Mouse (Mus musculus): ENCODE results near the gene Resf1. TPM values are rescaled to one million over a fixed set of nuclear protein-coding genes. Genes with fewer than 3 reads are reported as not detected.
"Not testable (repeated sequence)": the region's sequence is repeated elsewhere in the genome, so short reads cannot be mapped to it uniquely, and the experiment has no call there.

Gene Resf1
- total and polyA plus RNA-seq, 3 experiments = 12.9 to 103 (median 20.4) TPM

DNA sequence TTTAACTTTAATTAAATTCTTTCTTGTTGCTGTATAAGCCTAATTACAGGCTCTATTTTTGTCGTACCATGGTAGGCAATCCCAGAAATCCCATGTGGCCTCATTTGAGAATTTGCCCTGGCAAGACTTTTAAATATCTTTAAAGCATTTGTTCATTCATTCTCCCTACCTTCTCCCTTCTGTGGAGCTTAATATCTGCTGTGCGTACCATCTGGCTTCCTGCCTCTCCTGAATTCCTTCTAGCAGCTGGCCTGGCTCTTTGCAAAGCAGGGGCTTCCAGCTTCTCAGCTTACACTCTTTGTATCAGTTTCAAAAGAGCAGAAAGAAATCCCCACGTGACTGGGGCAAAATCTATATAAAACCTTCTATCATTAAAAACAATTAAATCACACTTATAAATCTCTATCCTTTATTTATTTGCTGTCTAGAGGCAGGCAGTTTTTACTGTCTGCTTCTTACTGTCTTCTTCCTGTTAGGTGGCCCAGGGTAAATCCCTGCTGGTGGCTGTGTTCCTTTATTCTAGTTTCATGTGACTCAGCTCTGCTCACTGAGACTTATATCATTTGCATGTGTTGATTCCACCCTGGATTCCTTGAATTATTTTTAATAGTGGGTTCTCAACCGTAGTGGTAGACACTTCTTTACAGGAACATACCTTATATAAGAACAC, 45.7 kb downstream of the Resf1 start (continued):
- no peak for TF ChIP-seq CTCF (IDR thresholded peaks at IDR 0.05 in 2 of 3, conservative IDR thresholded peaks at IDR 0.05 in 1 of 3; ENCODE audit: control insufficient read depth in 1 of 3, insufficient read depth in 1 of 3, low read depth in 2 of 3, low read length in 3 of 3, poor library complexity in 1 of 3, severe bottlenecking in 1 of 3)

DNA sequence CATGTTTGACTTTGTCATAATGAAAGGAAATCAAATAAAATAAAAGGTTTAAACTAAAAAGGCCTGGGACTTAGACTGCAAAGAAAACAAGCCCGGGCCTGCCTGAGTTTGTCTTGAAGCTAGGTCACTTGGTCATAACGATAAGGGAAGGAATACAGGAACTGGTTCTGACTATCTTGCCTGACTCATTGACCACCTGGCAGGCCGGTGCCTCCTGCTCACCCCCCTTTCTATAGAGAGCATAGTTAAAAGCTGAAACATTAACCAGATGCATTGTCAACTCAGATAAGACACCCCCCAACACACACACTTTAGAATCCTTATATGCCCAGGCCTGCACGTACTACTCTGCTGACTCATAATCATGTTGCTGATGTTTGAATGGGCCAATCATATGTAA, 46.6 kb downstream of the Resf1 start:
- H3K36me3 ChIP-seq (ENCODE audit: control insufficient read depth in 1 of 2, insufficient read depth in 2 of 2, low read length in 2 of 2); H3K79me2 ChIP-seq (ENCODE audit: control insufficient read depth, insufficient read depth, low read length, poor library complexity); H3K27me3 ChIP-seq (ENCODE audit: control insufficient read depth in 1 of 2, insufficient read depth in 2 of 2, low read length in 2 of 2); H3K4me3 ChIP-seq (ENCODE audit: control insufficient read depth in 1 of 2, insufficient read depth in 1 of 2, low read depth in 2 of 2, low read length in 2 of 2); H3K9me3 ChIP-seq (replicated peaks; ENCODE audit: insufficient read depth, low read length); H3K9ac ChIP-seq (ENCODE audit: control insufficient read depth, low read depth, low read length, poor library complexity, severe bottlenecking); H3K4me1 ChIP-seq (ENCODE audit: control insufficient read depth in 1 of 2, insufficient read depth in 2 of 2, low read length in 2 of 2): not testable (repeated sequence)
- peak; percentile 81 for DNase-seq (ENCODE audit: low read depth, low spot score)
- peak overlapping the region; percentile 93 for H3K27ac ChIP-seq (ENCODE audit: control insufficient read depth, low read depth, low read length)
- TF ChIP-seq ETS1 (IDR thresholded peaks at IDR 0.05; ENCODE audit: low read depth, low read length) (peak; percentile 58), TAL1 (IDR thresholded peaks at IDR 0.05; ENCODE audit: low read length) (peak; percentile 93), GATA1 (IDR thresholded peaks at IDR 0.05; ENCODE audit: low read depth, low read length) (peak; percentile 73), TCF12 (IDR thresholded peaks at IDR 0.05; ENCODE audit: low read depth, low read length) (peak; percentile 76), MYC (IDR thresholded peaks at IDR 0.05; ENCODE audit: low read depth, low read length) (0 out of 2 replicates have a peak, but pooled peaks have one; percentile 14), EP300 (IDR thresholded peaks at IDR 0.05; ENCODE audit: low read depth in 1 of 2, low read length in 2 of 2) (peak; percentile 71 to 82)

DNA sequence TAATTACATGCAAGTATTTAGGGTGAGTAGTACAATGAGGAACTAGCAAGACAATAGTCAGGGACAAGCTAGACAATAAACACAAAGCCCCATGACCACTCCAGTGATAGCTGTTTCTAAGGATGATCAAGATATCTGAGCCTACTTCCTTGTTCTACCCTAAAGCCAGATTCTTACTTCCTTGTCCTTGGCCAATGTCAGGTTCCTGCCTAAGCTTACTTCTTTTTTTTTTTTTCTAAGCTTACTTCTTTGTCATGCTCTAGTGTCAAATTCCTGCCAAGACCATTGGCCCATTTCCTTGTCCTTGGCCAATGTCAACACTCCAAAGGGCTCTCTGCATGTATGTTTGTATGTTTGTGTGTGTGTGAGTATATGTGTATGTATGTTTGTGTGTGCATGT, 47.9 kb downstream of the Resf1 start:
- no peaks in the 10 kb centered on the region for H3K79me2 ChIP-seq (ENCODE audit: control insufficient read depth, insufficient read depth, low read length, poor library complexity)
- no peaks in the 10 kb centered on the region for H3K27me3 ChIP-seq (ENCODE audit: control insufficient read depth in 1 of 2, insufficient read depth in 2 of 2, low read length in 2 of 2)
- no peak overlapping the region for H3K9ac ChIP-seq (ENCODE audit: control insufficient read depth, low read depth, low read length, poor library complexity, severe bottlenecking)
- H3K27ac ChIP-seq (ENCODE audit: control insufficient read depth, low read depth, low read length) = peak overlapping the region; percentile 5; the same call in 1 of the 2 replicates
- peak; percentile 66 for DNase-seq (ENCODE audit: low read depth, low spot score)
- H3K36me3 ChIP-seq (ENCODE audit: control insufficient read depth in 1 of 2, insufficient read depth in 2 of 2, low read length in 2 of 2) = peaks cover 0 to 6% of the 10 kb centered on the region in 2 experiments; a peak in 2 of 4 replicates
- H3K4me1 ChIP-seq (ENCODE audit: control insufficient read depth in 1 of 2, insufficient read depth in 2 of 2, low read length in 2 of 2) = peaks cover 0 to 3% of the 10 kb centered on the region in 2 experiments; a peak in 2 of 4 replicates
- H3K4me3 ChIP-seq (ENCODE audit: control insufficient read depth in 1 of 2, insufficient read depth in 1 of 2, low read depth in 2 of 2, low read length in 2 of 2) = no peak overlapping the region
- H3K9me3 ChIP-seq (replicated peaks; ENCODE audit: insufficient read depth, low read length) = no peaks in the 10 kb centered on the region
- no peak for TF ChIP-seq BHLHE40 (IDR thresholded peaks at IDR 0.05; ENCODE audit: borderline replicate concordance, low read depth, low read length)
- TF ChIP-seq RAD21 (IDR thresholded peaks at IDR 0.05; ENCODE audit: low read depth, low read length) = no peak
- TF ChIP-seq CTCF (IDR thresholded peaks at IDR 0.05 in 2 of 3, conservative IDR thresholded peaks at IDR 0.05 in 1 of 3; ENCODE audit: control insufficient read depth in 1 of 3, insufficient read depth in 1 of 3, low read depth in 2 of 3, low read length in 3 of 3, poor library complexity in 1 of 3, severe bottlenecking in 1 of 3) = no peak
- TF ChIP-seq CHD1 (IDR thresholded peaks at IDR 0.05; ENCODE audit: low read depth, low read length) = no peak
- no peak for TF ChIP-seq MXI1 (IDR thresholded peaks at IDR 0.05; ENCODE audit: low read depth, low read length)
- TF ChIP-seq TCF12 (IDR thresholded peaks at IDR 0.05; ENCODE audit: low read depth, low read length) = no peak
- TF ChIP-seq MAX (IDR thresholded peaks at IDR 0.05; ENCODE audit: low read length) = no peak
- TF ChIP-seq USF2 (IDR thresholded peaks at IDR 0.05; ENCODE audit: borderline replicate concordance in 1 of 2, insufficient read depth in 1 of 2, low read depth in 1 of 2, low read length in 2 of 2) = no peak
- TF ChIP-seq GABPA (IDR thresholded peaks at IDR 0.05; ENCODE audit: low read depth, low read length) = no peak
- no peak for TF ChIP-seq MYC (IDR thresholded peaks at IDR 0.05; ENCODE audit: low read depth, low read length)
- TF ChIP-seq NRF1 (IDR thresholded peaks at IDR 0.05; ENCODE audit: insufficient read depth, low read depth, low read length, poor library complexity, severe bottlenecking) = no peak
- no peak for TF ChIP-seq RCOR1 (IDR thresholded peaks at IDR 0.05; ENCODE audit: low read depth, low read length)
- TF ChIP-seq MAZ (IDR thresholded peaks at IDR 0.05; ENCODE audit: low read depth, low read length) = no peak
- peak; percentile 45; the same call in 1 of the 2 replicates for TF ChIP-seq GATA1 (IDR thresholded peaks at IDR 0.05; ENCODE audit: low read depth, low read length)
- TF ChIP-seq USF1 (IDR thresholded peaks at IDR 0.05; ENCODE audit: low read depth, low read length) = no peak
- no peak for TF ChIP-seq TAL1 (IDR thresholded peaks at IDR 0.05; ENCODE audit: low read length)
- peak; percentile 83 for TF ChIP-seq ELF1 (IDR thresholded peaks at IDR 0.05; ENCODE audit: low read depth, low read length)
- no peak for TF ChIP-seq POLR2AphosphoS2 (IDR thresholded peaks at IDR 0.05; ENCODE audit: low read length)
- no peak for TF ChIP-seq HCFC1 (IDR thresholded peaks at IDR 0.05; ENCODE audit: low read depth, low read length)
- no peak for TF ChIP-seq SIN3A (IDR thresholded peaks at IDR 0.05; ENCODE audit: low read length)
- 0 out of 2 replicates have a peak, but pooled peaks have one; percentile 25 for TF ChIP-seq TBP (IDR thresholded peaks at IDR 0.05; ENCODE audit: low read depth, low read length)
- TF ChIP-seq MEF2A (IDR thresholded peaks at IDR 0.05; ENCODE audit: extremely low read depth, insufficient replicate concordance, low read depth, low read length, poor library complexity, severe bottlenecking) = no peak
- TF ChIP-seq ZKSCAN1 (IDR thresholded peaks at IDR 0.05; ENCODE audit: low read depth, low read length) = no peak
- TF ChIP-seq EP300 (IDR thresholded peaks at IDR 0.05; ENCODE audit: low read depth in 1 of 2, low read length in 2 of 2) = peak in 1 of 2 experiments; percentile 27; a peak in 1 of 4 replicates
- TF ChIP-seq ZC3H11A (IDR thresholded peaks at IDR 0.05; ENCODE audit: low read depth, low read length) = no peak

All from MEL (cell line).